Mouse (Mus musculus): ENCODE data around the gene Cers4. TPM values are rescaled to one million over a fixed set of nuclear protein-coding genes. Genes with fewer than 3 reads are reported as not detected.

Cers4 gene
- polyA plus RNA-seq (2016; fragmentation: Nextera tagmentation; extraction: Ambion mirVana): 13.9 and 14.9 TPM in 2 replicates

- WGBS: 1% methylated on average over 39 of the region's 39 CpGs
- H3K9me3 ChIP-seq: no peaks in the 10 kb centered on the region
- ATAC-seq (ENCODE audit: insufficient number of reproducible peaks, insufficient read depth, low FRiP score, low TSS enrichment): peak; percentile 91
- peaks cover 7% of the 10 kb centered on the region for H3K4me1 ChIP-seq
- no peaks in the 10 kb centered on the region for H3K36me3 ChIP-seq
- H3K4me2 ChIP-seq (replicated peaks): peak within 1 kb of the TSS; percentile 81
- H3K27ac ChIP-seq: peak within 1 kb of the TSS; percentile 57; the same call in 1 of the 2 replicates
- peak within 1 kb of the TSS; percentile 56 for H3K9ac ChIP-seq
- peak within 1 kb of the TSS; percentile 48 for H3K4me3 ChIP-seq
- H3K27me3 ChIP-seq: no peaks in the 10 kb centered on the region
Observed at GRCm38 (mm10) chr8:4492851-4493685, at the start of gene Cers4. Gene Cers4 (plus strand): TSS chr8:4493026.

GRCm38 (mm10) chr8:4458165-4458564 lies 34.7 kb upstream of the Cers4 start:
- Histone ChIP-seq H3K4me1 (no peaks in the 10 kb centered on the region), H3K4me2 (replicated peaks) (no peak overlapping the region), H3K9me3 (no peaks in the 10 kb centered on the region), H3K27ac (no peak overlapping the region), H3K4me3 (no peak overlapping the region), H3K36me3 (no peaks in the 10 kb centered on the region), H3K9ac (no peak overlapping the region), H3K27me3 (no peaks in the 10 kb centered on the region)
- WGBS: 70% methylated on average over 2 of the region's 2 CpGs
- ATAC-seq (ENCODE audit: insufficient number of reproducible peaks, insufficient read depth, low FRiP score, low TSS enrichment): no peak

- H3K36me3 ChIP-seq: no peaks in the 10 kb centered on the region
- 82% methylated on average over 2 of the region's 2 CpGs for WGBS
Observed at GRCm38 (mm10) chr8:4463061-4463460, 29.8 kb upstream of the Cers4 start.

GRCm38 (mm10) chr8:4474419-4475187 lies 18.2 kb upstream of the Cers4 start:
- H3K4me2 ChIP-seq (replicated peaks): no peak overlapping the region
- H3K9ac ChIP-seq: no peak overlapping the region
- H3K36me3 ChIP-seq: no peaks in the 10 kb centered on the region
- no peak for ATAC-seq (ENCODE audit: insufficient number of reproducible peaks, insufficient read depth, low FRiP score, low TSS enrichment)
- H3K4me3 ChIP-seq: no peak overlapping the region
- H3K27me3 ChIP-seq: no peaks in the 10 kb centered on the region
- 74% methylated on average over 7 of the region's 7 CpGs for whole genome bisulfite sequencing
- H3K9me3 ChIP-seq: no peaks in the 10 kb centered on the region
- H3K4me1 ChIP-seq: no peaks in the 10 kb centered on the region
- H3K27ac ChIP-seq: no peak overlapping the region

More at GRCm38 (mm10) chr8:4463061-4463460, 29.8 kb upstream of the Cers4 start:
- Histone ChIP-seq H3K9me3 (no peaks in the 10 kb centered on the region), H3K4me1 (no peaks in the 10 kb centered on the region), H3K27me3 (no peaks in the 10 kb centered on the region), H3K4me2 (replicated peaks) (no peak overlapping the region), H3K27ac (no peak overlapping the region), H3K9ac (no peak overlapping the region), H3K4me3 (no peak overlapping the region)
- no peak for ATAC-seq (ENCODE audit: insufficient number of reproducible peaks, insufficient read depth, low FRiP score, low TSS enrichment)

- Histone ChIP-seq H3K9me3 (no peaks in the 10 kb centered on the region), H3K4me2 (replicated peaks) (no peak overlapping the region), H3K9ac (no peak overlapping the region), H3K27me3 (no peaks in the 10 kb centered on the region), H3K4me1 (no peaks in the 10 kb centered on the region), H3K27ac (no peak overlapping the region), H3K36me3 (no peaks in the 10 kb centered on the region), H3K4me3 (no peak overlapping the region)
- WGBS: 72% methylated on average over 4 of the region's 4 CpGs
- no peak for ATAC-seq (ENCODE audit: insufficient number of reproducible peaks, insufficient read depth, low FRiP score, low TSS enrichment)
Observed at GRCm38 (mm10) chr8:4481154-4481553, 11.7 kb upstream of the Cers4 start.

- H3K27me3 ChIP-seq: no peaks in the 10 kb centered on the region
- 77% methylated on average over 4 of the region's 4 CpGs for WGBS
- no peak overlapping the region for H3K27ac ChIP-seq
- no peak for ATAC-seq (ENCODE audit: insufficient number of reproducible peaks, insufficient read depth, low FRiP score, low TSS enrichment)
- H3K36me3 ChIP-seq: no peaks in the 10 kb centered on the region
- no peak overlapping the region for H3K4me2 ChIP-seq (replicated peaks)
- no peaks in the 10 kb centered on the region for H3K9me3 ChIP-seq
- no peaks in the 10 kb centered on the region for H3K4me1 ChIP-seq
- no peak overlapping the region for H3K4me3 ChIP-seq
- H3K9ac ChIP-seq: no peak overlapping the region
Observed at GRCm38 (mm10) chr8:4481586-4481985, 11.2 kb upstream of the Cers4 start.

GRCm38 (mm10) chr8:4482501-4482900 lies 10.3 kb upstream of the Cers4 start:
- H3K36me3 ChIP-seq: no peaks in the 10 kb centered on the region
- no peaks in the 10 kb centered on the region for H3K9me3 ChIP-seq
- H3K27ac ChIP-seq: no peak overlapping the region
- no peak overlapping the region for H3K4me3 ChIP-seq
- H3K9ac ChIP-seq: no peak overlapping the region
- no peaks in the 10 kb centered on the region for H3K4me1 ChIP-seq
- H3K27me3 ChIP-seq: no peaks in the 10 kb centered on the region
- H3K4me2 ChIP-seq (replicated peaks): no peak overlapping the region
- ATAC-seq (ENCODE audit: insufficient number of reproducible peaks, insufficient read depth, low FRiP score, low TSS enrichment): no peak
- WGBS: 70% methylated on average over 4 of the region's 4 CpGs

- Histone ChIP-seq H3K4me3 (no peak overlapping the region), H3K9me3 (no peaks in the 10 kb centered on the region), H3K27me3 (no peaks in the 10 kb centered on the region), H3K9ac (no peak overlapping the region), H3K36me3 (no peaks in the 10 kb centered on the region), H3K4me1 (no peaks in the 10 kb centered on the region), H3K27ac (no peak overlapping the region), H3K4me2 (replicated peaks) (no peak overlapping the region)
- 76% methylated on average over 6 of the region's 6 CpGs for WGBS
- ATAC-seq (ENCODE audit: insufficient number of reproducible peaks, insufficient read depth, low FRiP score, low TSS enrichment): no peak
Observed at GRCm38 (mm10) chr8:4483330-4483729, 9.5 kb upstream of the Cers4 start.

GRCm38 (mm10) chr8:4493686-4494440 lies 1.0 kb downstream of the Cers4 start:
- no peaks in the 10 kb centered on the region for H3K36me3 ChIP-seq
- H3K4me2 ChIP-seq (replicated peaks): peak overlapping the region; percentile 81
- peak; percentile 11; the same call in 1 of the 2 replicates for ATAC-seq (ENCODE audit: insufficient number of reproducible peaks, insufficient read depth, low FRiP score, low TSS enrichment)
- peaks cover 7% of the 10 kb centered on the region for H3K4me1 ChIP-seq
- peak overlapping the region; percentile 56 for H3K9ac ChIP-seq
- peak overlapping the region; percentile 48 for H3K4me3 ChIP-seq
- WGBS: 13% methylated on average over 21 of the region's 21 CpGs
- H3K27ac ChIP-seq: peak overlapping the region; percentile 57; the same call in 1 of the 2 replicates
- H3K27me3 ChIP-seq: no peaks in the 10 kb centered on the region
- no peaks in the 10 kb centered on the region for H3K9me3 ChIP-seq

GRCm38 (mm10) chr8:4495976-4496375 lies 3.1 kb downstream of the Cers4 start:
- WGBS: 51% methylated on average over 6 of the region's 6 CpGs
- ATAC-seq (ENCODE audit: insufficient number of reproducible peaks, insufficient read depth, low FRiP score, low TSS enrichment): no peak
- H3K4me1 ChIP-seq: peaks cover 7% of the 10 kb centered on the region
- no peak overlapping the region for H3K9ac ChIP-seq
- H3K36me3 ChIP-seq: no peaks in the 10 kb centered on the region
- no peaks in the 10 kb centered on the region for H3K27me3 ChIP-seq
- no peak overlapping the region for H3K4me3 ChIP-seq
- H3K27ac ChIP-seq: no peak overlapping the region
- H3K4me2 ChIP-seq (replicated peaks): no peak overlapping the region
- H3K9me3 ChIP-seq: no peaks in the 10 kb centered on the region

- WGBS: 88% methylated on average over 1 of the region's 1 CpGs
- peaks cover 7% of the 10 kb centered on the region for H3K4me1 ChIP-seq
- H3K27me3 ChIP-seq: no peaks in the 10 kb centered on the region
- no peak overlapping the region for H3K4me2 ChIP-seq (replicated peaks)
- H3K9me3 ChIP-seq: no peaks in the 10 kb centered on the region
- H3K27ac ChIP-seq: no peak overlapping the region
- H3K9ac ChIP-seq: no peak overlapping the region
- no peak overlapping the region for H3K4me3 ChIP-seq
- no peak for ATAC-seq (ENCODE audit: insufficient number of reproducible peaks, insufficient read depth, low FRiP score, low TSS enrichment)
- no peaks in the 10 kb centered on the region for H3K36me3 ChIP-seq
Observed at GRCm38 (mm10) chr8:4497610-4498009, 4.8 kb downstream of the Cers4 start.

All from embryonic facial prominence, embryonic 12.5 days (tissue).